Mouse (Mus musculus) monocyte, adult 5-6 weeks (primary cell): ENCODE results near the gene Fcrl1. TPM values are rescaled to one million over a fixed set of nuclear protein-coding genes. Genes with fewer than 3 reads are reported as not detected.
"Not testable (repeated sequence)": the region's sequence is repeated elsewhere in the genome, so short reads cannot be mapped to it uniquely, and the experiment has no call there.

Experiments
- ATAC-seq: fragments of 153-309, 156-312 bp; replicated peaks from 2 replicates; pipeline ENCODE4 v1.8.0; 2017; ENCODE audit warnings: mild to moderate bottlenecking; ENCODE audit not compliant: low TSS enrichment, insufficient number of reproducible peaks, severe bottlenecking, poor library complexity, low FRiP score
- total RNA-seq: library from RNA; stranded (forward); fragments of 200-1000, 200-491, 200-594 nt; gene quantifications from 3 replicates; pipeline ENCODE4 v1.2.3, GENCODE M21; 2017

Gene Fcrl1
- total RNA-seq, result 18.4 to 24.6 TPM (median 22.8 TPM) in 3 replicates

DNA sequence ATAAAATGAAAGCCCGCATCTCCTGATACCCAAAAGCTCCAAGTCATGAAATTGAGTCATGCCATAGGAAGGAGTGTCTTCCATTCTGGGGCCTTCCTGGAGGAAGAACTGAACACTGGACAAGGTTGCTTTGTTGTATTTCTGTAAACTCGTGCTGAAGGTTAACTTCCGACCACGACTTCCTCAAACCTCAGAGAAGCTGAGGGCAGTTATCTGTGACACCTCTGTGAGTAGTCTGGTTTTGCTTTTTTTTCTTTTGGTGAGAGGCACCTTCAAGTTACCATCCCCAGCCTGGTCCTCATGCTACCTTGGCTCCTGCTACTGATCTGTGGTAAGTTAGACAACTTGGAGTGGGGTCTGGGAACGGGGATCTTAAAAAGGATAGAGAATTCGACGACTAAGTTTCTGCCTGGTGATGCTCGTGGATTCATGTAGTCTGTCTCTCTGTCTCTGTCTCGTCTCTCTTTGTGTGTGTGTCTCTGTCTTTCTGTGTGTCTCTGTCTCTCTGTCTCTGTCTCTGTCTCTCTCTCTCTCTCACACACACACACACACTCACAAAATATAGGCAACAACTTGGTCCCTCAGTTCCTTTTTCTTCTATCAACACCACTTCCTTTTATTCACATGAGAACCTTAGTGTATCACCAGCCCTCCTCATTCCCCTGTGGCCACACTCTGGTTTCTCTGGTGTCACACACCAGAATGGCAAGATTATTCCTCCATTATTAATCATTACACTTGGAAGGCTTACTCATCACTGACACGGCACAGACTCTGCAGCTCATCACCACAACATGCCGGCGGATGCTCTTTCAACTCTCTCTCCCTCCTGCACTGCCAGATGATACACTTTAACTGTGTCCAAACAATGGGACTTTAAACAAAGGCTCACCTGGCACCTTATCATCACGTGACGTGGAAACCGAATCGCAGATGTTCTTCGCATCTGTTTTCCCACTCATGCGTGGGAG lies at the start of gene Fcrl1:
TSS of gene Fcrl1 (plus strand) at position 193 of the 971 bp plus-strand sequence.
- ATAC-seq, result peak; percentile 81

DNA sequence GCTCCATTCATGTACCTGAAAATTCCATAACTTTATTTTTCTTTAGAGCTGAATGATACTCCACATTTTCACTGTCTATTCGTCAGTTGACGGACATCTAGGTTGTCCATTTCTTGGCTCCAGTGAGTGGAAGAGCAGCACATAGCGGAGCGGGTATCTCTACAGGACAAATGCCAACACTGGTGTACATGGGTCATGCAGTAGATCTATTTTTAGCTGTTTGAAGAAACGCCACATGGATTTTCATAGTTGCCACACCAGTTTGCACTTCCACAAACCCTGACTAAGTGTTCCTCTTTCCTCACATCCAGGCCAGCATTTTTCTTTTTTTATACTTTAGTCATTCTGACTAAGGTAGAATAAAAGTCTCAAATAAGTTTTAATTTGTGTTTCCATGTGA lies 38.3 kb upstream of the Fcrl1 start:
- peak; percentile 82 for ATAC-seq

DNA sequence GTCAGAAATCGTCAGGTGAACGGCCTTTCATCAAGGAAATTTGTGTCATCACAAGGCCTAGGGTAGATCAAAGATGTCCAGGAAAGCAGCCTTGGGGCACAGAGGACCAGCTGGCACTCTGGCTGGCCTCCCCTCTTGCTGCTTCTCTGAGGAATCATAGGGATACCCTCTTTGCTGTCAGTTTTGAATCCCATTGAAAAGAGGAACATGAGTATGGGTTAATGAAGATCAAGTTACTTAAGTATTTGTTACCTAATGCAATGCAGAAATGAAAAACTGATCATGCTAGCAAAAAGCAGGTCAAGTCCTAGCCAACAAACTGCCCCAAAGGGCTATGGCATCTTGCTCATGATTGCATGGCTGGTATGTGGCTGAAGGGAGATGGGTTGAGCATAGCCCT lies 25.2 kb upstream of the Fcrl1 start:
- 0 out of 2 replicates have a peak, but pooled peaks have one; percentile 27 for ATAC-seq

DNA sequence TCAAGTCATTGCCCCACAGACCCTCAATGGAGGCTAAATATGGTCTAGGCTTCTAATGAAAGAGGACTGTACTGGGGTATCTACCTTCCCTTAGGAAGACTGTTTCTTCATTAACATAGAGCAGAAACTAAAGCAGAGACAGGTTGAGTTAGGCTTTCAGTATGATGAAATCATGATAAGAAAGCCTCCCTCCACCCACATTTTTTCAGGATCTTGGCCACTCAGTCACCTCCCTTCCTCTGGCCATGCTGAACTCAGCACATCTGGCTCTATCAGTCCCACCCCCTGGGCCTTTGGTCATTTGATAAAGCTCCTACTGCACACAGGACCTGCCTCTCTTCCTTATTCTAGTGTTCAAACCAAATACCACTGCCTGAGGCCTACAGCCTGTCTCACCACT lies 18.6 kb upstream of the Fcrl1 start, which contains the start of gene Cd5l:
TSS of gene Cd5l (plus strand) at position 301 of the 400 bp plus-strand sequence.
- no peak for ATAC-seq

DNA sequence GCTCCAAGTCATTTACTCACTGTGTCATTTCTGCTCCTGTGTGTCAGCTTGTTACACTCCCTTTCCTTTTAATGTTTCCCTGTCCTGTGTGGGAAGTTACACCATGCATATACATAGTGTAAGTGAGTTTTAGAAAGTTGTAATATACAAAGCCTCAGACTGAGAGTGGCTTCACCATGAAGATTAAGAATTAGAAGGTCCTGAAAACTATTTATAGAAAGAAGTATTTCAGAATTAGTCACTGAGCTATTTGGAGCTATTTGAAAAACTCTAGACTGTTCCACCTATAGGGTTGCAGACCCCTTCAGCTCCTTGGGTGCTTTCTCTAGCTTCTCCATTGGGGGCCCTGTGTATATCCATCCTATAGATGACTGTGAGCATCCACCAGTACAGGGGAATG lies 17.0 kb upstream of the Fcrl1 start:
- no peak for ATAC-seq

DNA sequence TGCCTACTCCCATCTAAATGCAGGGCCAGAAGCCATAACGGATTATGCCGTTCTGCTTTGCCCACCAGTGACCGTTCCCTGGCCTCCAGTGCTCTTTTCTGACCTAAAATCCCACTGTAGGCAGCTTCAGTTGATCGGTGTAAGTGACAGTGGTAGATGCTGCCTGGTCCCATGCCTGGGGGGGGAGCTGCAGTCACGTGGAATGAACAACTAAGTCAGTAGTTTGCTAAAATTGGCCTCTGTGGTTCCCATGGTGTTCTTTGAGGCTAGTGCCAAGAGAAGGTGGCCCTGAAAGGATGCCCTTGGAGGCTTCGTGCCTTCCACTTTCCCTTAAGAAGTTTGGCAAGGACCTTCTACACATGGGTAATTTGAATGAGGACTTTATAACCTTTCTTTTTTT lies 15.7 kb upstream of the Fcrl1 start:
- ATAC-seq, result no peak

DNA sequence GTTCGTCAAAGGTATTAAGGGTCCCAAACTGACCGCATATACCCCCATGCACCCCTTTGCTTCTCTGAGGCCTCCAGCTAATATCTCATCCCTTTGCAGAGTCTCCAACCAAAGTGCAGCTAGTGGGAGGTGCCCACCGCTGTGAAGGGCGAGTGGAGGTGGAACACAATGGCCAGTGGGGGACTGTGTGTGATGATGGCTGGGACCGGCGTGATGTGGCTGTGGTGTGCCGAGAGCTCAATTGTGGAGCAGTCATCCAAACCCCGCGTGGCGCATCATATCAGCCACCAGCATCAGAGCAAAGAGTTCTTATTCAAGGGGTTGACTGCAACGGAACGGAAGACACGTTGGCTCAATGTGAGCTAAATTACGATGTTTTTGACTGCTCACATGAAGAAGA lies 10.5 kb upstream of the Fcrl1 start:
- ATAC-seq, result no peak

DNA sequence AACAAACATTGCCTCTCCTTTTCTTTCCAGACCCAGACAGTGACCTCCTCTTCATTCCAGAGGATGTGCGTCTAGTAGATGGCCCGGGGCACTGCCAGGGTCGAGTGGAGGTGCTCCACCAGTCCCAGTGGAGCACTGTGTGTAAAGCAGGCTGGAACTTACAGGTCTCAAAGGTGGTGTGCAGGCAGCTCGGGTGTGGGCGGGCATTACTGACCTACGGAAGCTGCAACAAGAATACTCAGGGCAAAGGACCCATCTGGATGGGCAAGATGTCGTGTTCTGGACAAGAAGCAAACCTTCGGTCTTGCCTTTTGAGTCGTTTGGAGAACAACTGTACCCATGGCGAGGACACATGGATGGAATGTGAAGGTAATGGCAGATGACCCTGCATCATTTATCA lies 8.7 kb upstream of the Fcrl1 start:
- no peak for ATAC-seq

DNA sequence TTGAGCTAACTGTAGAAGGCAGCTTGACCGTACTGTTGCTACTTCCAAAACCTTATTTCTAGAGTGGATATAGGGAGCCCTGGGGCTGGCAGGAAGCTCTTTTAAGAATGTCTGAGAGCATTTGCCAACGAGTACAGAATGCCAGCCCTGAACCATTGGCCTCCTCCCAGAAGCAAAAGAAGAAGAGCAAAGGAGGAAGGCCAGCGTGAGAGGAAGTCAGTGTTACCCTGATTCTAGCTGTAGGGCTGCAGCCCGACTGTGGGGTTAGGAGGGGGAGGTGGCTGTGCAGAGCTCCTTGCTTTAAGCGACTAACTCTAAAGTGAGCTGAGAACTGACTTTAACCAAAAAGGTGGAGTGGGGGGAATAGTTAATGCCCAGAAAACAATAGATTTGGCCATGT lies 7.0 kb upstream of the Fcrl1 start:
- ATAC-seq, result 0 out of 2 replicates have a peak, but pooled peaks have one; percentile 43

DNA sequence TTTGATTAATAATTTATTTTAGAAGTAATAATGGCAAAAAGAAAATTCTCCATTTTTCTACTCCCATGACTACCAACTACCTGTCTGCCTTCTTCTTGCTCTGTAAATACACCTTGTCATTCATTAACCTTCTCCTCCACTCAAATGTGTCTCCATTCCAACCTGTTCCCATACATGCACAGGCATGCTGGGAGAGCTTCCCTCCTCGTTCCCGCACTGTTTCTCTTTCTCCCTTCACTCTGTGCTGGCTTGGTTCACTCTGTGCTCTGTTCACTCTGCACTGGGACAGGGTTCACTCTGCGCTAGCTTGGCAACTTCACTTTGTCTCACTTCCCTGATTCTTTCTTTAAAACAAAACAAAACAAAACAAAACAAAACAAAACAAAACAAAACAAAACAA lies 1.0 kb downstream of the Fcrl1 start:
- ATAC-seq, result no peak; the same call in 1 of the 2 replicates

DNA sequence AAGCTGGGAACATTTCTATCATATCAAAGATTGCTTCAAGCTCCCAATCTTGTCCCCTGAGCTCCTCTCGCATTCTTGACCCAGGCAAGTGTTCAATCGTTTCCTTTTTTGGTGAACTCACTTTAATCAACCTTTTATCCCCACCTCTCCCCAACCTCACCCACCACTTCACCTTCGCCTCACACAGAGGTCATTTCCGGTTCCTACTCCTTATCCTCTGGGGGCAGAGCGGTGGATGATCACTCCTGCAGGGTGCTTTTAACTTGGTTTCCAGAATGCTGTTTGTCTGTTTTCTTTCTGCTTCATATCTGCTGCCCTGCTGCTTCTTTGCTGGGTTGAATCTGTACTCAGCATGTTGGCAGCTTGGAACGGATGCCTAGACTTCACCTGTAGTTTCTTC lies 1.5 kb downstream of the Fcrl1 start:
- ATAC-seq, result no peak

DNA sequence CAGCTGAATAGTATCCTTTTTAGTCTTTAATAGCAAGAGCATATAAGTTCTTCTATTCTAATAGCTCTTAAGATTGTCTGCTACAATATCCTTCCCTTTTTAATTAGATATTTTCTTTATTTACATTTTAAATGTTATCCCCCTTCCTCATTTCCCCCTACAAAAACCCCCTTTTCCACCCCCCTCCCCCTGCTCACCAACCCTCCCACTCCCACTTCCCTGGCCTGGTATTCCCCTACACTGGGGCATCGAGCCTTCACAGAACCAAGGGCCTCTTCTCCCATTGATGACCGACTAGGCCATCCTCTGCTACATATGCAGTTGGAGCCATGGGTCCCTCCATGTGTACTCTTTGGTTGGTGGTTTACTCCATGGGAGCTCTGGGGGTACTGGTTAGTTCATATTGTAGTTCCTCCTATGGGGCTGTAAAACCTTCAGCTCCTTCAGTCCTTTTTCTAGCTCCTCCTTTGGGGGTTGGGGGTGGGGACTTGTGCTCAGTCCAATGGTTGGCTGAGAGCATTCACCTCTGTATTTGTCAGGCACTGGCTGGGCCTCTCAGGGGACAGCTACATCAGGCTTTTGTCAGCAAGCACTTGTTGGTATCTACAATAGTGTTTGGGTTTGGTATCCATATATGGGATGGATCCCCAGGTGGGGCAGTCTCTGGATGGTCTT lies 3.6 kb downstream of the Fcrl1 start:
- ATAC-seq, result not testable (repeated sequence)

DNA sequence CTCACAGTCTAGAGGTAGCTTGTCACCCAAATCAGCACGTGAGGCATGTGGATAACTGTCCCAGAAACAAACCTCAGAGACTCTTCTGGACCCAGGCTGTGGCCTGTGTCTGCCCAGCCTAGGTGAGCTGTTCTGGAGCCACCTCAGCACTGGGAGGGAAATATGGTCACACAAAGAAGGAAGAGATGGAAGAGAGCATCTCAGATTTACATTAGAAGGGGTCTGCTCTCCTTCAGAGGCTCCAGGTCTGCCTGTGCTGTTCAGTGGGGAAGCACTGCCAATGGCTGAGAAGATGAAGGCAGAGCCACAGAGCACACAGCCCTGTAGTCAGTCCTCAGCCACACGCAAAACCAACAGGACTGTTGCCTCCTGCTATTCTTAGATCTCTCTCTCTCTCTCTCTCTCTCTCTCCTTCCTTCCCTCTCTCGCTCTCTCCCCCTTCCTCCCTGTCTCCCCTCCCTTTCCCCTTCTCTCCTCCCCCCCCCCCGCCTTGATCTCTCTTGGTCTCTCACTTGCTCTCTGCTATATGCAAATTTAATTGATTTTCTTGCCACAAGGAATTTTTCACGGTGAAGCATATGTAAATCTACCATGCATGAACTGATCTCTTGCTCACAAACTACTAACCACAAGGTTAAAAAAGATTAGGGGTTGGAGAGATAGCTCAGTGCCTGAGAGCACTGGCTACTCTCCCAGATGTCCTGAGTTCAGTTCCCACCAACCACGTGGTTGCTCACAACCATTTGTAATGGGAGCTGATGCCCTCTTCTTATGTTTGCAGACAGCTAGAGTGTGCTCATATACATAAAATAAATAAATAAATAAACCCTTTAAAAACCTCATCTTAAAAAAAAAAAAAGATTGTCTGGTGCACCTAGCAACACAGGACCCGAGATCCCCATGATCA lies 5.9 kb downstream of the Fcrl1 start:
- ATAC-seq, result no peak

DNA sequence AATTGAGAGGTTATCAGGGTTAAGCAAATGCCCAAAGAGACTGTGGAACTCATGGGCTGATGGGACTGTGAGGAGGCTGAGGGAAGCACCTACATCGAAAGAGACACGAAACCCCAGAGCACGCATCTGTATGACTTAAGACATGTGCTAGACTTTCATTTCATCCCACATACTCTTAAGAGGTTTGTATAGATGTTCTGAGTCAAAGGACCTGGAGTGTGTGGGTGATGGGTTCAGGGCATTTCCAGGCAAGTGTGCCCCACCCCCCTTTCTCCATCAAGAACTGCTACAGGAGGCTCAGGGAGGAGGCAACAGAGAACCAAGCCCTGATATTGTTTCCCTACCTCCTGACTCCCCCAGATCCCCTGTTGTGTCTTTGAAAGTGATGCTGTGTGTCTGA lies 7.1 kb downstream of the Fcrl1 start:
- ATAC-seq, result no peak

DNA sequence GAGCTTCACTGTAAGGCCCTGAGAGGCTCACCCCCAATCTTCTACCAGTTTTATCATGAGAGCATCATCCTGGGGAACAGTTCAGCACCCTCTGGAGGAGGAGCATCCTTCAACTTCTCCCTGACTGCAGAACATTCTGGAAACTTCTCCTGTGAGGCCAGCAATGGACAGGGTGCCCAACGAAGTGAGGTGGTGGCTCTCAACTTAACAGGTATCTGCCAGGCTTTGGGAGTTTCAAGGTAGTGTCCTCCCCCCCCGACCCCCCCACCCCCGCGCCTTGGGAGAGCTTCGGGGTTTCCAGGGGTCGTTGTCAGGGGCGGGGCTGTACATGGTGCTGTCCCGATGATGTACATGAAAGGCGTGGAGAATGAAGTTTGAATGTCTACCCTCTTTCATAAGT lies 8.9 kb downstream of the Fcrl1 start:
- ATAC-seq, result no peak

DNA sequence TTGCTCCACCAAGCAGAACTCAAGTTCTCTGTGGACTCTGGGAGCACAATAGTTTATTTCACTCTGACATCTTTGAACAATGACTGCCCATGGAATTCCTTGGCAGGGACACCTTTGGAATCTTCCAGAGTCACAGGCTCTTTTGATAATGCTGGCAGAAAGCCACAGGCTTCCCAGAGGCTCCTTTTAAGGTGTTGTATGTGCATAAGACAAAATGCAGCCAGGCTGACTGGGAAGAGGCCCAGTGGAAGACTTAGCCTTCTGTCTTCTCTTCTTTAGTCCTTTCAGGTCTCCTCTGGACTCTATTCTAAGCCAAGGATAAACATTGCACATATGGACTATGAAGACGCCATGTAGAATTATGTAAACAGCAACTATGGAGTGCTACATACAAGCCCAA lies 14.7 kb downstream of the Fcrl1 start:
- no peak for ATAC-seq

DNA sequence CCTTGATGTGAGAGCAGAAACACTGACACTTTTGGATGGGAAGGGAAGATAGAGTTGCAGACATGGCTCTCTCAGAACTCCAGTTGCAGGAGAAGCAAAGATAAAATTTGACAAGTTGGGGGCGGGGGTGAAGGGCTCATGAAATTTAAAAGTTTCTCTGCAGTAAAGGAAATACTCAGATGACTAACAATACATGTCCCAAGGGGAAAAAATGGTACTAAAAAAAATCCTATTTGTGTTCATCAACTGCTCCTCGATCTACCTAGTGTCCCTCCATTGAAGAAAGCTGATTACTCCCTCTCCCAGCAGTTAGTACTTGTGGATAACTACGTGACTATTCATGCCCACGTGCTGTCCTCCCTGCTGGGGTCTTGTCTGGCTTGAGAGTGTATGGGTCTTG lies 22.6 kb downstream of the Fcrl1 start:
- ATAC-seq, result no peak

DNA sequence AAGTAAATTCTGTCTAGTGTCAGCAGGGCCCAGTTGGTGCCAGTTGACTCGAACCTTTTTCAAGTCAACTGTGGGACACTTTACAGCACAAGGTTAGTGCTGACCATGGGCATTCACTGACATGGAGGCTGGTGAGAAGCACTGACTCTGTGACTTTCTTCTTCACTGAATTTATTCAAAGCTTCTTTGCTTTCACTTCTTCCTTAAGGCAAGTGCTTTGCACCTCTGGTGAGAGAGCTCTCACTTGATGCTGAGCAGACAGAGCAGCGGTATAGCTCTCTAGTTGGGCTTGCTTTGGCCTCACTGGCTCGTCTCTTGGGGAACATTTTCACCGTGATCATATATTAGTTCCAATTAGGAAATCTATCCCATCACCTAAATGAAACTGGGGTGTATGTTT lies 23.7 kb downstream of the Fcrl1 start:
- ATAC-seq, result no peak

DNA sequence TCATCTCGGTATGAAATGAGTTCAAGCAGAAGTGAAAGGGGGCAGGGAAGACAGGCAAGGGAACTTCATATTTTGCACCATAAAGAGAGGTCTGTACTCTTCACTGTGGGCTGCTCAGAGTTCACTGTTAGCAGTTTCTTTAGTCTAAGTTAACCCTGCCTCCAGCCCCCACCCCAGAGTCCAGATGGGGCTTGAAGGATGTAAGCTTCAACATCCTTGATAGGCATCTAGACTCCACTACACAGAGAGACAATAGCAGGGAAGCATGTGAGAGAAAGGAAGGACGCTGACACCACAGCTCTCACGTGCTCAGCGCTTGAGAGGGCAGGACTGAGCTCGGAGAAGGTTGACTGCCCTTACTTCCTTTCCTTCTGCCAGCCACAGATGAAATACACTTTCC lies 25.1 kb downstream of the Fcrl1 start:
- peak; percentile 92 for ATAC-seq
